Mouse (Mus musculus) embryo, embryonic 11.5 days (tissue): Measurements from ENCODE around the gene Wrap53.
"Not testable (repeated sequence)": the region's sequence is repeated elsewhere in the genome, so short reads cannot be mapped to it uniquely, and the experiment has no call there.

Source experiments
- DNase-seq: peaks from one replicate; pipeline ENCODE4 v3.0.0-alpha.2; 2012; ENCODE audit warnings: low read depth, low spot score

The Wrap53 gene

GRCm38 (mm10) chr11:69532480-69533150 is 47.4 kb downstream of the Wrap53 start:
- DNase-seq, result no peak

GRCm38 (mm10) chr11:69530755-69531154 is 49.3 kb downstream of the Wrap53 start:
- not testable (repeated sequence) for DNase-seq

- DNase-seq, result not testable (repeated sequence)
These were observed 49.8 kb downstream of the Wrap53 start for GRCm38 (mm10) chr11:69530281-69530680.

- no peak for DNase-seq
These were observed 52.0 kb downstream of the Wrap53 start for GRCm38 (mm10) chr11:69528031-69528390.

- DNase-seq, result peak; percentile 38
These were observed 52.7 kb downstream of the Wrap53 start for GRCm38 (mm10) chr11:69527098-69528030.

GRCm38 (mm10) chr11:69526631-69527030 is 53.4 kb downstream of the Wrap53 start:
- no peak for DNase-seq

- no peak for DNase-seq
These were observed 54.4 kb downstream of the Wrap53 start for GRCm38 (mm10) chr11:69525661-69526060.

- DNase-seq, result no peak
These were observed 56.4 kb downstream of the Wrap53 start for GRCm38 (mm10) chr11:69523651-69524050.

- no peak for DNase-seq
These were observed 58.4 kb downstream of the Wrap53 start for GRCm38 (mm10) chr11:69521526-69522149.

GRCm38 (mm10) chr11:69519976-69520375 is 60.1 kb downstream of the Wrap53 start:
- DNase-seq, result no peak

GRCm38 (mm10) chr11:69516661-69517060 is 63.4 kb downstream of the Wrap53 start:
- no peak for DNase-seq

- DNase-seq, result no peak
These were observed 63.9 kb downstream of the Wrap53 start for GRCm38 (mm10) chr11:69516151-69516640.

GRCm38 (mm10) chr11:69513840-69514239 is 66.2 kb downstream of the Wrap53 start:
- peak; percentile 54 for DNase-seq
